Mouse (Mus musculus): Measurements from ENCODE around the gene Dio1.

DNA sequence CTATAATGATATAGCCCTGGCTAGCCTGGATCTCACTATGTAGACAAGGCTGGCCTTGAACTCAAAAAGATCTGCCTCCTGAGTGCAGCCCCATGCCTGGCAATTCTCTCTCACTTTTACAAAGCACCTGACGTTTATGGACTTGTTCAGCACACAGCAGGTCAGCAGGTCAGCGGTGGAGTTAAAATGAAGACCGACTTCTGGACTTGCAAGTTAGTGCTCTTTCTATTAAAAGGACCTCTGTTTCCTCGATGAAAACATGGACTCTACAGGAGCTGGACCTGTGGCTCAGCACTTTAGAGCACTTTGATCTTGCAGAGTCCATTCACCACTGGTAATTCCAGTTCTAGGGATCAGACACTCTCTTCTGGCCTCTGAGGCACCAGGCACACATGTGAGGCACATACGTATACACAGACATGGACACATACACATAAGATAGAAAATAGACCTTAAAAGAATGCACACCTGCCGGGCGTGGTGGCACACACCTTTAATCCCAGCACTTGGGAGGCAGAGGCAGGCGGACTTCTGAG lies 8.8 kb downstream of the Dio1 start:
- TF ChIP-seq POLR2A (IDR thresholded peaks at IDR 0.05; ENCODE audit: low read depth, low read length): no peak
- no peak for TF ChIP-seq CTCF (IDR thresholded peaks at IDR 0.05; ENCODE audit: borderline replicate concordance, insufficient read depth, low read length)
